Mouse (Mus musculus): Measurements from ENCODE around the gene Dnm3.

- TF ChIP-seq CEBPB (IDR thresholded peaks at IDR 0.05; ENCODE audit: insufficient read depth, poor library complexity, severe bottlenecking) (no peak), USF1 (IDR thresholded peaks at IDR 0.05; ENCODE audit: low read depth) (no peak), POLR2A (IDR thresholded peaks at IDR 0.05; ENCODE audit: insufficient read length, low read depth) (no peak), E2F4 (IDR thresholded peaks at IDR 0.05; ENCODE audit: insufficient read depth) (no peak), TCF12 (IDR thresholded peaks at IDR 0.05; ENCODE audit: insufficient read depth, poor library complexity, severe bottlenecking) (no peak), MAX (IDR thresholded peaks at IDR 0.05; ENCODE audit: low read depth) (no peak), TCF3 (IDR thresholded peaks at IDR 0.05; ENCODE audit: insufficient read length, low read depth) (no peak), MYOD1 (IDR thresholded peaks at IDR 0.05; ENCODE audit: control insufficient read depth in 1 of 3, insufficient read length in 2 of 3, low read depth in 2 of 3) (no peak)
Measured at GRCm38 (mm10) chr1:162037968-162038421, 439.8 kb downstream of the Dnm3 start.
